Mouse (Mus musculus) kidney, embryonic 15.5 days (tissue): Measurements from ENCODE around the gene Hist2h2aa1. TPM values are rescaled to one million over a fixed set of nuclear protein-coding genes. Genes with fewer than 3 reads are reported as not detected.
"Not testable (repeated sequence)": the region's sequence is repeated elsewhere in the genome, so short reads cannot be mapped to it uniquely, and the experiment has no call there.

Experiments
- ATAC-seq: fragments of 200-750 bp; cut with Nextera tagmentation; replicated peaks from 2 replicates; pipeline ENCODE4 v1.8.0; 2017; ENCODE audit warnings: moderate TSS enrichment; ENCODE audit not compliant: low FRiP score
- H3K27ac ChIP-seq: fragments of 300-500 bp; sonication (generic); 2 replicates; pipeline ENCODE4 v1.5.1; 2015; ENCODE audit warnings: mild to moderate bottlenecking, inconsistent platforms
- H3K27me3 ChIP-seq: fragments of 300-500 bp; sonication (generic); 2 replicates; pipeline ENCODE4 v1.6.1; 2015; ENCODE audit warnings: inconsistent platforms
- H3K36me3 ChIP-seq: fragments of 300-500 bp; sonication (generic); 2 replicates; pipeline ENCODE4 v1.6.1; 2015; ENCODE audit warnings: inconsistent platforms
- H3K4me1 ChIP-seq: fragments of 300-500 bp; sonication (generic); 2 replicates; pipeline ENCODE4 v1.6.1; 2015; ENCODE audit warnings: inconsistent platforms
- H3K4me2 ChIP-seq: fragments of 300-500 bp; sonication (generic); 2 replicates; pipeline ENCODE4 v1.6.1; 2015; ENCODE audit warnings: moderate library complexity, mild to moderate bottlenecking, inconsistent platforms
- H3K4me3 ChIP-seq: fragments of 300-500 bp; sonication (generic); replicated peaks from 2 replicates; pipeline ENCODE4 v1.5.1; 2015; ENCODE audit warnings: mild to moderate bottlenecking, inconsistent platforms
- H3K9ac ChIP-seq: fragments of 300-500 bp; sonication (generic); 2 replicates; pipeline ENCODE4 v1.6.1; 2015; ENCODE audit warnings: mild to moderate bottlenecking, inconsistent platforms
- H3K9me3 ChIP-seq: fragments of 300-500 bp; sonication (generic); replicated peaks from 2 replicates; pipeline ENCODE4 v1.6.1; 2016; ENCODE audit warnings: inconsistent platforms
- WGBS: fragments of 180-500 bp; shearing (Covaris S2); methylation state at CpG from one replicate; pipeline ENCODE4 v1.1.7; 2015; ENCODE audit warnings: mixed read lengths; 5-methylcytosine and 5-hydroxymethylcytosine counted together
- polyA plus RNA-seq: library from polyadenylated mRNA; unstranded; fragments of >200 nt; fragmentation: Nextera tagmentation; extraction: Ambion mirVana; gene quantifications from 2 replicates; pipeline ENCODE4 v1.2.1, GENCODE M21; 2015

The Hist2h2aa1 gene
- polyA plus RNA-seq, 1 experiment from 2014 or later: 29.7 TPM

DNA sequence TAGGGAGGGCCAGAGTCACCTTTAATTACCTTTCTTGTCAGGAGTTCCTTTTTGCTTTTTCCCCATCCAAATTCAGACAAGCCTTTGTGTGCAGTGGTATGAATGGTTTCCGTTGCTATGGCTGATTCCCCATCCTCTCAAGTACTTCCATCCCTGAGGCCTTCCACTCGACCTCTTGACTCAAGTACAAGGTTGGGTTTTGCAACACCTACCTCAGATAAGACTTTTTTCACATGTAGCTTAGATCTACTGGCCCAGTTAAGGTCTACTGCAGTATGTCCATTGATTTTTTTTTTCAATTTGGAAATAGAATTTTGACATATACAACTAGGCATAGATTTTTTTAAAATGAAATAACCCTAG lies 13.6 kb upstream of the Hist2h2aa1 start:
- Histone ChIP-seq H3K4me1 (peaks cover 19% of the 10 kb centered on the region), H3K27ac (no peak overlapping the region), H3K4me3 (no peak overlapping the region), H3K9ac (no peak overlapping the region), H3K36me3 (no peaks in the 10 kb centered on the region), H3K27me3 (no peaks in the 10 kb centered on the region), H3K4me2 (no peak overlapping the region), H3K9me3 (no peaks in the 10 kb centered on the region)
- ATAC-seq: no peak
- 77% methylated on average over 2 of the region's 2 CpGs for WGBS

GRCm38 (mm10) chr3:96234914-96235313 lies 10.4 kb upstream of the Hist2h2aa1 start:
- Histone ChIP-seq H3K9ac (no peak overlapping the region), H3K27me3 (no peaks in the 10 kb centered on the region), H3K4me1 (peaks cover 24% of the 10 kb centered on the region), H3K9me3 (no peaks in the 10 kb centered on the region), H3K36me3 (no peaks in the 10 kb centered on the region), H3K27ac (no peak overlapping the region), H3K4me2 (no peak overlapping the region), H3K4me3 (no peak overlapping the region)
- no peak for ATAC-seq
- 88% methylated on average over 2 of the region's 2 CpGs for WGBS

DNA sequence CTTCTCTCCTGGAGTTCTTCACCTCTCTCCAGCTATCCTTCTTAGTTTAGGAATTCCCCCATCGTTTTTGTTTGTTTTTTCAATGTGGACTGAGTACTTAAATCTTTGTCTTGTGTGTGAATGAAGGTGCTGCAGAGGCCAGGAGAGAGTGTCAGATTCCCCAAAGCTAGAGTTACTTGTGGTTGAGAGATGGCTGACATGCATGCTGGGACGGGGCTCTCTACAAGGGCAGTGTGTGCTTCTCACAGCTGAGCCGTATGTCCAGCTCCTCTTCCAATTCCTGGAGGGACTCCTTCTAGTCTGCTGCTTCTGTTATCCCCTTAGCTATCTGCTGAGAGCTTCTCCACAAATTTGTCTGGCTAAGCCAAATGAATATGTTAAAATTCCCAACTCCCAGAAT lies 9.5 kb upstream of the Hist2h2aa1 start:
- no peaks in the 10 kb centered on the region for H3K36me3 ChIP-seq
- ATAC-seq: no peak
- no peak overlapping the region for H3K9ac ChIP-seq
- H3K4me3 ChIP-seq: no peak overlapping the region
- H3K27ac ChIP-seq: peak overlapping the region; percentile 91; the same call in 1 of the 2 replicates
- no peaks in the 10 kb centered on the region for H3K27me3 ChIP-seq
- 39% methylated on average over 3 of the region's 3 CpGs for WGBS
- no peaks in the 10 kb centered on the region for H3K9me3 ChIP-seq
- H3K4me1 ChIP-seq: peaks cover 26% of the 10 kb centered on the region
- peak overlapping the region; percentile 56; the same call in 1 of the 2 replicates for H3K4me2 ChIP-seq

DNA sequence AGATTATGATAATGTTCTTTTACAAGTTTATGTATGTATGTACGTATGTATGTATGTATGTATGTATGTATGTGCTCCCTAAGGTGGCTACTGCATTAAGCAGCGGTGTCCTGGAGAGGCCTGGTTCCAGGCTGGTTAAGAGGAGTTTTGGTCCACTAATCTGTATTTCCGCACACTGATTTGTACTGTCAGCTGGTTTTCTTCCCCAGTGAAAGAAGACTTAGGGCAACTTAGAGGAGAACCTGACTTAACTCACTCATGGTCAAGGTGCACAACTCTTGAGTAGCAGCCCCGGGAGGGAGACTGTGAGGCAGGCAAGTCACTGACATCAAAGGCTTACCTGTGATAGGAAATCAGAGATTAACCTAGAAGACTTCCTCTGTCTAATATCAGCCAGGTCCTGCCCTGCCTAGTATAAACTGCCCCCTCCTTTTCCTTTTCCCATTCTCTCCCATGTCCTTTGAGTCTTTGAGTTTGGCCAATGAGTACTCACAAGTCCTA lies 8.4 kb upstream of the Hist2h2aa1 start:
- H3K9me3 ChIP-seq: no peaks in the 10 kb centered on the region
- H3K9ac ChIP-seq: peak overlapping the region; percentile 67
- H3K36me3 ChIP-seq: no peaks in the 10 kb centered on the region
- 69% methylated on average over 4 of the region's 4 CpGs for WGBS
- H3K27ac ChIP-seq: peak overlapping the region; percentile 91
- H3K4me1 ChIP-seq: peaks cover 27% of the 10 kb centered on the region
- no peak for ATAC-seq
- peak overlapping the region; percentile 56 for H3K4me2 ChIP-seq
- H3K4me3 ChIP-seq: peak overlapping the region; percentile 53
- H3K27me3 ChIP-seq: no peaks in the 10 kb centered on the region

- Histone ChIP-seq H3K9me3 (no peaks in the 10 kb centered on the region), H3K36me3 (no peaks in the 10 kb centered on the region), H3K4me1 (peaks cover 27% of the 10 kb centered on the region), H3K27me3 (no peaks in the 10 kb centered on the region), H3K27ac (peak overlapping the region; percentile 91), H3K4me3 (peak overlapping the region; percentile 53), H3K4me2 (peak overlapping the region; percentile 56), H3K9ac (peak overlapping the region; percentile 67)
- ATAC-seq: no peak
- 16% methylated on average over 7 of the region's 7 CpGs for WGBS
Observed at GRCm38 (mm10) chr3:96237335-96237903, 7.9 kb upstream of the Hist2h2aa1 start.

DNA sequence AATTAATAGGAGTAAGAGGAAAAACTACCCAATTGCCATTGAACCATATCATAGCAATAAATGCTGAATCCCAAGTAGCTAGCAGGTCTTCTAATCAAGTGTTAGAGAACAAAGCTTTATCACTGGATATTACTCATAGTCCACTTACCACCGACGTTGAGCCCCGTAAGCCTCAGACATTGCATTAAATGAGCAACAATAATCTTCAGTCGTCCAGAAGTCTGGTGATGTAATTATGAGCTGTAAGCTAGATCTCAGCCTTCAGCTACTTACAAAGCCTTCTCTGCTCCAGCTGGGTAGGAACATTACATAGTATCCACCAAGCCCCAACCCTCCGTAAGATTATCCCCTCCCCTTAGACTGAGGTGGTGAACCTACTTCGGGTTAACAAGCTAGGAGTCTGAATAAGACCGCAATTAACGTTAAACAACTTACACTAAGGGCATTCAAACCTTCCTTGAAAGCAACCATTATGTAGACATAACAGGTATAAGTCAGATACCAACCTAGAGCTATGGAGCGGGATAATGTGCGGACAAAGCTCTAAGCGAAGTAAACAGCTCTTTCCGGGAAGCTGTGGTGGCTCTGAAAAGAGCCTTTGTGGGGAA lies 7.3 kb upstream of the Hist2h2aa1 start:
- no peaks in the 10 kb centered on the region for H3K27me3 ChIP-seq
- 0% methylated on average over 12 of the region's 12 CpGs for WGBS
- peak overlapping the region; percentile 67 for H3K9ac ChIP-seq
- peak overlapping the region; percentile 91 for H3K27ac ChIP-seq
- H3K9me3 ChIP-seq: no peaks in the 10 kb centered on the region
- peak overlapping the region; percentile 53 for H3K4me3 ChIP-seq
- H3K4me1 ChIP-seq: peaks cover 27% of the 10 kb centered on the region
- ATAC-seq: no peak
- H3K4me2 ChIP-seq: peak overlapping the region; percentile 56
- H3K36me3 ChIP-seq: no peaks in the 10 kb centered on the region

DNA sequence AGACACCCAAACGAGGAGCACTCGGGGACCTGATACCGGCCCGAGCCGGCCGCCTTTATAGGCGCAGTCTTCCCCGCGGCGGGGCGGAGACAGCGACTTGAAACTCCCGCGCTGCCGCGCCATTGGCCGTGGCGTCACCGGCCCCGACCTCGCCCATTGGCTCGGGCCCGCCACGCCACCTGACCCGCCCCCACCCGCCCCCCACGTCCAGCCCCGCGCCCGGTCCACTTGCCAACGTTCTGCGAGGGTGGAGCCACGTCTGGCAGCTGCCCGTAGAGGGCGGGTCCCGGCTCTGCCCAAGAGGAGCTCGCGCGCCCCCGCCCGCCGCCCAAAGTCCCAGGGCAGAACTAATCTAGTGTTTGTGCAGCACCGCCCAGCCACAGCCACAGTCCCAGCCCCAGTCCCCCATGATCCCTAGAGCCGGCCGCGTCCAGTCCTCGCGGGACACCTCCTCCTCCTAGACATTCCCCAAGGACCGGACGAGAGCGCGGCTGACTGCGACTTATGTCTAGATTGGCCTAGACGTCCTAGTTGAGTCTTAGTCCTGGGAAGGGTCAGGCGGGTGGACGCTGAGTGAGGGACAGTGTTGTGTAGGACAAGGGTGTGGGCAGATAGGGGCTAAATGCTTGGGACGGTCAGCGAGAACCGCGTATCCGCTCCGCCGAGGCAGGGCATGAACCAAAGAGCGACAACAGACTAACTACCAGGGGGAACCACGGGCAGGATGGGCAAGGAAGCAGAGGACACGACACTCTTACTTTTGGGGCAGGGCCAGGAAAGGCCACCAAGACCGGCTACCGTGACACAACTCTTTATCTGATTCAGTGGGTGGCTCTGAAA lies 6.1 kb upstream of the Hist2h2aa1 start, which contains the start of gene Hist2h3c2:
TSS of gene Hist2h3c2 (minus strand) at position 174 of the 840 bp plus-strand sequence.
- H3K36me3 ChIP-seq, H3K9me3 ChIP-seq, H3K27me3 ChIP-seq: not testable (repeated sequence)
- WGBS: 0% methylated on average over 26 of the region's 68 CpGs
- Histone ChIP-seq H3K9ac (peak within 1 kb of the TSS; percentile 67), H3K4me1 (peaks cover 37% of the 10 kb centered on the region), H3K4me3 (peak within 1 kb of the TSS; percentile 53), H3K4me2 (peak within 1 kb of the TSS; percentile 56), H3K27ac (peak within 1 kb of the TSS; percentile 91)
- peak; percentile 94 for ATAC-seq

GRCm38 (mm10) chr3:96239949-96240798 lies 5.1 kb upstream of the Hist2h2aa1 start, which contains the start of gene Hist2h2aa2:
Hist2h2aa2 (minus strand) TSS chr3:96240276.
- WGBS: 5% methylated on average over 31 of the region's 85 CpGs
- ATAC-seq: peak; percentile 89
- H3K4me2 ChIP-seq: peak within 1 kb of the TSS; percentile 49
- H3K4me3 ChIP-seq: peak within 1 kb of the TSS; percentile 37
- H3K36me3 ChIP-seq, H3K27me3 ChIP-seq, H3K9me3 ChIP-seq: not testable (repeated sequence)
- H3K4me1 ChIP-seq: peaks cover 43% of the 10 kb centered on the region
- H3K27ac ChIP-seq: peak within 1 kb of the TSS; percentile 91
- peak within 1 kb of the TSS; percentile 40 for H3K9ac ChIP-seq

DNA sequence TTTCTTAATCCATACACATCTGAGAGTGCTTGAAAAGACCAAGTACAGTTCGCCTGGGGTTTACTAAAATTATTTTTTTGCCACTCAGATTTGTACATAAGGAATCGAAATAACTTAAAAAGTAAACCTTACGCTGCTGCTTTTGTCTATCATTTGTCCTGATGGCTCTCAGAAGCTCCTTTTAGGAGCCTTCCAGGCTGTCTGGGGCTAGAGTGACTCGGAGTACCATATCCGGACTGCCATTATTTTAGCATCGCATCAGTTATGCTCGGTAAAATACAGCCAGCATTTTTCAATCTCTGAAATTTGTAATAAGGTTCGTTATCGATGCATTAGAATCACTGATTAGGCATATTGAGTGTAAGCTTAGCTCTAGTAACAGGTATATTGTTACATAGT lies 4.5 kb upstream of the Hist2h2aa1 start:
- WGBS: 78% methylated on average over 9 of the region's 9 CpGs
- Histone ChIP-seq H3K9ac (peak overlapping the region; percentile 40), H3K36me3 (no peaks in the 10 kb centered on the region), H3K4me2 (peak overlapping the region; percentile 49), H3K4me3 (peak overlapping the region; percentile 22), H3K9me3 (no peaks in the 10 kb centered on the region), H3K27me3 (no peaks in the 10 kb centered on the region), H3K4me1 (peaks cover 43% of the 10 kb centered on the region), H3K27ac (peak overlapping the region; percentile 91)
- no peak for ATAC-seq

DNA sequence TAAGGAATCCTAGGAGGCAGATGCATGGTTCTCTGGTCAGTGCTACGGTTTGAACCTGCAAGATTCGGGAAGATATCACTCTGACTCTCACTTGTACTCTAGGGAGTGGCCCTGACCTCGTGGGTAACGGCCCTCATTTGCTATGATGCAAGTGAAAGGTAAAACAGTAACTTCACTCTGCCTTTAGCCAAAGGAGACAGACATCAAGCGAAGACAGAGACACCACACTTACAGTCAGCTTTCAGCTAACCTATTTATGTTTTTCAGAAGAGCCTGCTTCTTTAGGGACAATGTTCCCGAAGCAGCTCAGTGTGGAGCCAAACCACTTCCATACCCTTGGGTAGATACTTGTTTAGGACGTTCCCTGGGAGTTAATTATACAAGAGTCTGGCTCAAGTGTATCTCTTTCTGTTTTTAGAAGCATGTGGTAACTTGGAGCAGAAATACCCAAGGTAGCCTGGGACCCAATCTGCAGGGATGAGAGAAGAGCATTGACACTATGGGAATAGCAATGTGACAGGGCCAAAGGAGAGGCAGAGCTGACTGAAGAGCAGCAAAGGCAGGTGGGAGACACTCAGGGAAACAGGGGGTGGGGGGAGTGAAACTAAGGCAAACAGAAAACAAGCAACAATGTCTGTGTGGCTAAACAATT lies 1.2 kb upstream of the Hist2h2aa1 start:
- ATAC-seq: no peak
- 73% methylated on average over 7 of the region's 7 CpGs for WGBS
- Histone ChIP-seq H3K9me3 (no peaks in the 10 kb centered on the region), H3K4me1 (peaks cover 35% of the 10 kb centered on the region), H3K4me3 (0 out of 2 replicates have a peak overlapping the region, but pooled peaks have one; percentile 54), H3K27ac (peak overlapping the region; percentile 100), H3K36me3 (no peaks in the 10 kb centered on the region), H3K9ac (peak overlapping the region; percentile 67; the same call in 1 of the 2 replicates), H3K4me2 (peak overlapping the region; percentile 66), H3K27me3 (no peaks in the 10 kb centered on the region)

- H3K27ac ChIP-seq: peak overlapping the region; percentile 89
- not testable (repeated sequence) for H3K36me3 ChIP-seq, H3K27me3 ChIP-seq, H3K9ac ChIP-seq, H3K9me3 ChIP-seq, ATAC-seq
- H3K4me3 ChIP-seq: peak overlapping the region; percentile 37
- H3K4me1 ChIP-seq: peaks cover 46% of the 10 kb centered on the region
- H3K4me2 ChIP-seq: peak overlapping the region; percentile 41; the same call in 1 of the 2 replicates
- 0% methylated on average over 10 of the region's 21 CpGs for WGBS
Observed at GRCm38 (mm10) chr3:96246018-96246417, 721 bp downstream of the Hist2h2aa1 start.
